Mouse (Mus musculus): ENCODE data around the gene Usp35. TPM values are rescaled to one million over a fixed set of nuclear protein-coding genes. Genes with fewer than 3 reads are reported as not detected.

The Usp35 gene
- total and polyA plus RNA-seq, 3 experiments = 0.09 to 1.1 TPM; not detected in 1

GRCm38 (mm10) chr7:97307546-97307945 lies 24.3 kb downstream of the Usp35 start:
- Histone ChIP-seq H3K4me3 (ENCODE audit: low read depth, low read length) (no peak overlapping the region), H3K27me3 (ENCODE audit: insufficient read depth, low read length) (no peaks in the 10 kb centered on the region), H3K36me3 (replicated peaks) (peaks cover 100% of the 10 kb centered on the region), H3K4me1 (ENCODE audit: insufficient read depth, low read depth, low read length) (peaks cover 9% of the 10 kb centered on the region), H3K9me3 (replicated peaks) (no peaks in the 10 kb centered on the region)
- no peak for ATAC-seq (ENCODE audit: extremely low read depth, insufficient number of reproducible peaks, low FRiP score, poor library complexity, severe bottlenecking)
- no peak for DNase-seq (ENCODE audit: low spot score)
- TF ChIP-seq CTCF (IDR thresholded peaks at IDR 0.05; ENCODE audit: low read depth, low read length) (no peak), GATA2 (IDR thresholded peaks at IDR 0.05; ENCODE audit: borderline replicate concordance, low read depth, low read length) (no peak), POLR2AphosphoS5 (IDR thresholded peaks at IDR 0.05; ENCODE audit: insufficient replicate concordance, low read depth, low read length) (no peak), GATA1 (IDR thresholded peaks at IDR 0.05; ENCODE audit: borderline replicate concordance, low read length) (no peak), TAL1 (conservative IDR thresholded peaks at IDR 0.05; ENCODE audit: low read depth, low read length) (no peak)

- Histone ChIP-seq H3K27me3 (ENCODE audit: insufficient read depth, low read length) (no peaks in the 10 kb centered on the region), H3K9me3 (replicated peaks) (no peaks in the 10 kb centered on the region), H3K4me1 (ENCODE audit: insufficient read depth, low read depth, low read length) (peaks cover 5% of the 10 kb centered on the region), H3K36me3 (replicated peaks) (peaks cover 100% of the 10 kb centered on the region), H3K4me3 (ENCODE audit: low read depth, low read length) (no peak overlapping the region)
- no peak for DNase-seq (ENCODE audit: low spot score)
- ATAC-seq (ENCODE audit: extremely low read depth, insufficient number of reproducible peaks, low FRiP score, poor library complexity, severe bottlenecking) = no peak
- TF ChIP-seq GATA2 (IDR thresholded peaks at IDR 0.05; ENCODE audit: borderline replicate concordance, low read depth, low read length) = no peak
These were observed 25.0 kb downstream of the Usp35 start for GRCm38 (mm10) chr7:97306813-97307212.

- ATAC-seq (ENCODE audit: extremely low read depth, insufficient number of reproducible peaks, low FRiP score, poor library complexity, severe bottlenecking) (no peak), DNase-seq (ENCODE audit: low spot score) (no peak)
- Histone ChIP-seq H3K36me3 (replicated peaks) (peaks cover 100% of the 10 kb centered on the region), H3K27me3 (ENCODE audit: insufficient read depth, low read length) (no peaks in the 10 kb centered on the region), H3K4me1 (ENCODE audit: insufficient read depth, low read depth, low read length) (peaks cover 16% of the 10 kb centered on the region), H3K4me3 (ENCODE audit: low read depth, low read length) (no peak overlapping the region), H3K9me3 (replicated peaks) (no peaks in the 10 kb centered on the region)
- TF ChIP-seq POLR2AphosphoS5 (IDR thresholded peaks at IDR 0.05; ENCODE audit: insufficient replicate concordance, low read depth, low read length) (no peak), TAL1 (conservative IDR thresholded peaks at IDR 0.05; ENCODE audit: low read depth, low read length) (no peak), GATA2 (IDR thresholded peaks at IDR 0.05; ENCODE audit: borderline replicate concordance, low read depth, low read length) (no peak), CTCF (IDR thresholded peaks at IDR 0.05; ENCODE audit: low read depth, low read length) (no peak), GATA1 (IDR thresholded peaks at IDR 0.05; ENCODE audit: borderline replicate concordance, low read length) (no peak)
These were observed 26.6 kb downstream of the Usp35 start for GRCm38 (mm10) chr7:97305206-97305605.

DNA sequence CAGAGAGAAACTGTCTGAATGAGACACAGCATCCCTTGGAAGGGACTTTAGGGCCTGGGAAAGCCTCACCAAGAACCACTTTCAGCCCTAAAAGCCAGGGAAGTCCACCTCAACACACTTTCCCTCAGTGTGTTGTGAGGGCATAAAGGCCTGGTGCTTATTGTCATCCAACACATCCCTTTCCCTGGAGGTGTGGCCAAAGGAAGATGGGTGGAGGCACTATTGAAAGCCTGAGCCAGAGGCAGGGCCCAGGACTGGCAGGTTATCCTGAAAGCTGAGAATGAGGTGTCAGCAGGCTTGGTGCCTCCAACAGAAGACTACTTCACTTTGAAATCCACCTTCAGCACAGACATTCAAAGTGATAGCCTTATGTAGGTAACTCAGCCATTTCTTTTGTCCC lies 27.3 kb downstream of the Usp35 start:
- no peaks in the 10 kb centered on the region for H3K9me3 ChIP-seq (replicated peaks)
- no peak for TF ChIP-seq POLR2AphosphoS5 (IDR thresholded peaks at IDR 0.05; ENCODE audit: insufficient replicate concordance, low read depth, low read length)
- TF ChIP-seq GATA2 (IDR thresholded peaks at IDR 0.05; ENCODE audit: borderline replicate concordance, low read depth, low read length) = no peak
- TF ChIP-seq CTCF (IDR thresholded peaks at IDR 0.05; ENCODE audit: low read depth, low read length) = no peak
- TF ChIP-seq TAL1 (conservative IDR thresholded peaks at IDR 0.05; ENCODE audit: low read depth, low read length) = no peak
- TF ChIP-seq GATA1 (IDR thresholded peaks at IDR 0.05; ENCODE audit: borderline replicate concordance, low read length) = no peak
- DNase-seq (ENCODE audit: low spot score) (no peak), ATAC-seq (ENCODE audit: extremely low read depth, insufficient number of reproducible peaks, low FRiP score, poor library complexity, severe bottlenecking) (no peak)
- peaks cover 99% of the 10 kb centered on the region for H3K36me3 ChIP-seq (replicated peaks)
- H3K4me3 ChIP-seq (ENCODE audit: low read depth, low read length) = no peak overlapping the region
- H3K4me1 ChIP-seq (ENCODE audit: insufficient read depth, low read depth, low read length) = peaks cover 22% of the 10 kb centered on the region
- H3K27me3 ChIP-seq (ENCODE audit: insufficient read depth, low read length) = no peaks in the 10 kb centered on the region

- H3K9me3 ChIP-seq (replicated peaks) = no peaks in the 10 kb centered on the region
- peaks cover 99% of the 10 kb centered on the region for H3K36me3 ChIP-seq (replicated peaks)
- ATAC-seq (ENCODE audit: extremely low read depth, insufficient number of reproducible peaks, low FRiP score, poor library complexity, severe bottlenecking) (no peak), DNase-seq (ENCODE audit: low spot score) (no peak)
- H3K4me1 ChIP-seq (ENCODE audit: insufficient read depth, low read depth, low read length) = peaks cover 22% of the 10 kb centered on the region
- H3K4me3 ChIP-seq (ENCODE audit: low read depth, low read length) = no peak overlapping the region
- H3K27me3 ChIP-seq (ENCODE audit: insufficient read depth, low read length) = no peaks in the 10 kb centered on the region
- TF ChIP-seq GATA2 (IDR thresholded peaks at IDR 0.05; ENCODE audit: borderline replicate concordance, low read depth, low read length) (no peak), TAL1 (conservative IDR thresholded peaks at IDR 0.05; ENCODE audit: low read depth, low read length) (no peak), GATA1 (IDR thresholded peaks at IDR 0.05; ENCODE audit: borderline replicate concordance, low read length) (no peak), POLR2AphosphoS5 (IDR thresholded peaks at IDR 0.05; ENCODE audit: insufficient replicate concordance, low read depth, low read length) (no peak), CTCF (IDR thresholded peaks at IDR 0.05; ENCODE audit: low read depth, low read length) (no peak)
These were observed 28.2 kb downstream of the Usp35 start for GRCm38 (mm10) chr7:97303614-97304013.

- TF ChIP-seq TAL1 (conservative IDR thresholded peaks at IDR 0.05; ENCODE audit: low read depth, low read length) (no peak), GATA2 (IDR thresholded peaks at IDR 0.05; ENCODE audit: borderline replicate concordance, low read depth, low read length) (no peak), CTCF (IDR thresholded peaks at IDR 0.05; ENCODE audit: low read depth, low read length) (no peak), POLR2AphosphoS5 (IDR thresholded peaks at IDR 0.05; ENCODE audit: insufficient replicate concordance, low read depth, low read length) (no peak), GATA1 (IDR thresholded peaks at IDR 0.05; ENCODE audit: borderline replicate concordance, low read length) (no peak)
- Histone ChIP-seq H3K9me3 (replicated peaks) (no peaks in the 10 kb centered on the region), H3K36me3 (replicated peaks) (peaks cover 98% of the 10 kb centered on the region), H3K27me3 (ENCODE audit: insufficient read depth, low read length) (no peaks in the 10 kb centered on the region), H3K4me1 (ENCODE audit: insufficient read depth, low read depth, low read length) (peaks cover 23% of the 10 kb centered on the region), H3K4me3 (ENCODE audit: low read depth, low read length) (no peak overlapping the region)
- ATAC-seq (ENCODE audit: extremely low read depth, insufficient number of reproducible peaks, low FRiP score, poor library complexity, severe bottlenecking) (no peak), DNase-seq (ENCODE audit: low spot score) (no peak)
These were observed 28.9 kb downstream of the Usp35 start for GRCm38 (mm10) chr7:97302876-97303275.

DNA sequence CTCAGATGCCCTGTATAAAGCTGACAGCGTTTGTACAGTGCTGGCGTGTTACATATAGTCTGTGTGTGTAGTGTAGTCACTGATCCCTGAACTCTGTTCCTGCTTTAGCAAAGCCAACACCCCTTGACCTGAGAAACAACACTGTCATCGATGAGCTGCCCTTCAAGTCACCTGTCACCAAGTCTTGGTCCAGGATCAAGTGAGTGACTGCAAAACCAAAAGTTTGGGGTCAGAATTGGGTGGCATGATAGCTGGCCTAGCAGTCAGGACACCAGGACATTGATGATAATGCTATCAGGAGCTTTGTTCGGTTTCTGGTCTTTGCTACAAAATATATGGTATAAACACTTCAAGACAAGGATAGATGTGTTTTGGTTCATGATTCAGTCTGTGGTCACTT lies 29.6 kb downstream of the Usp35 start:
- DNase-seq (ENCODE audit: low spot score) = no peak
- Histone ChIP-seq H3K4me3 (ENCODE audit: low read depth, low read length) (no peak overlapping the region), H3K27me3 (ENCODE audit: insufficient read depth, low read length) (no peaks in the 10 kb centered on the region), H3K9me3 (replicated peaks) (no peaks in the 10 kb centered on the region), H3K36me3 (replicated peaks) (peaks cover 98% of the 10 kb centered on the region), H3K4me1 (ENCODE audit: insufficient read depth, low read depth, low read length) (peaks cover 29% of the 10 kb centered on the region)
- no peak for TF ChIP-seq GATA1 (IDR thresholded peaks at IDR 0.05; ENCODE audit: borderline replicate concordance, low read length)
- TF ChIP-seq CTCF (IDR thresholded peaks at IDR 0.05; ENCODE audit: low read depth, low read length) = no peak
- TF ChIP-seq TAL1 (conservative IDR thresholded peaks at IDR 0.05; ENCODE audit: low read depth, low read length) = no peak
- no peak for TF ChIP-seq GATA2 (IDR thresholded peaks at IDR 0.05; ENCODE audit: borderline replicate concordance, low read depth, low read length)
- TF ChIP-seq POLR2AphosphoS5 (IDR thresholded peaks at IDR 0.05; ENCODE audit: insufficient replicate concordance, low read depth, low read length) = no peak
- no peak for ATAC-seq (ENCODE audit: extremely low read depth, insufficient number of reproducible peaks, low FRiP score, poor library complexity, severe bottlenecking)

Measured in G1E (cell line).